Mouse (Mus musculus) CD4-positive helper T cell, adult 2 months (primary cell): ENCODE measurements around the gene Pofut2.

Source experiments
- DNase-seq: peaks from one replicate; pipeline ENCODE4 v3.0.0-alpha.2; 2012; ENCODE audit warnings: low read depth, missing footprints, low spot score

Gene Pofut2

GRCm38 (mm10) chr10:77258704-77259621 is at the start of gene Pofut2:
TSS of gene Pofut2 (plus strand) at chr10:77259218.
- peak; percentile 99 for DNase-seq

GRCm38 (mm10) chr10:77209261-77209660 is 49.8 kb upstream of the Pofut2 start:
- DNase-seq: no peak

GRCm38 (mm10) chr10:77210666-77211065 is 48.4 kb upstream of the Pofut2 start:
- no peak for DNase-seq

GRCm38 (mm10) chr10:77211116-77211570 is 47.9 kb upstream of the Pofut2 start:
- no peak for DNase-seq

- DNase-seq: no peak
These were observed 46.5 kb upstream of the Pofut2 start for GRCm38 (mm10) chr10:77212354-77213120.

- no peak for DNase-seq
These were observed 45.5 kb upstream of the Pofut2 start for GRCm38 (mm10) chr10:77213483-77213882.

GRCm38 (mm10) chr10:77214586-77214985 is 44.4 kb upstream of the Pofut2 start:
- no peak for DNase-seq

- no peak for DNase-seq
These were observed 43.4 kb upstream of the Pofut2 start for GRCm38 (mm10) chr10:77215641-77216040.

GRCm38 (mm10) chr10:77216313-77216712 is 42.7 kb upstream of the Pofut2 start:
- no peak for DNase-seq

GRCm38 (mm10) chr10:77217155-77217731 is 41.8 kb upstream of the Pofut2 start:
- no peak for DNase-seq

GRCm38 (mm10) chr10:77218059-77218458 is 41.0 kb upstream of the Pofut2 start:
- no peak for DNase-seq

GRCm38 (mm10) chr10:77219411-77220025 is 39.5 kb upstream of the Pofut2 start:
- DNase-seq: no peak

GRCm38 (mm10) chr10:77221108-77221507 is 37.9 kb upstream of the Pofut2 start:
- no peak for DNase-seq

GRCm38 (mm10) chr10:77222963-77223552 is 36.0 kb upstream of the Pofut2 start:
- DNase-seq: no peak

GRCm38 (mm10) chr10:77224390-77224789 is 34.6 kb upstream of the Pofut2 start:
- no peak for DNase-seq

GRCm38 (mm10) chr10:77225414-77225813 is 33.6 kb upstream of the Pofut2 start:
- DNase-seq: no peak

GRCm38 (mm10) chr10:77225995-77226688 is 32.9 kb upstream of the Pofut2 start:
- no peak for DNase-seq

- no peak for DNase-seq
These were observed 32.2 kb upstream of the Pofut2 start for GRCm38 (mm10) chr10:77226691-77227367.

- DNase-seq: no peak
These were observed 31.7 kb upstream of the Pofut2 start for GRCm38 (mm10) chr10:77227368-77227723.
